Mouse (Mus musculus) MEL (cell line): Measurements from ENCODE around the gene Chd3. TPM values are rescaled to one million over a fixed set of nuclear protein-coding genes. Genes with fewer than 3 reads are reported as not detected.

Experiments used
- DNase-seq: peaks from one replicate; pipeline ENCODE4 v3.0.0; 2011; ENCODE audit warnings: low read depth, low spot score
- H3K27ac ChIP-seq: 2 replicates; pipeline ENCODE4 v1.5.1; 2012; ENCODE audit warnings: low read depth, mild to moderate bottlenecking, control low read depth, low read length, moderate library complexity; ENCODE audit not compliant: control insufficient read depth
- H3K27me3 ChIP-seq, 2 experiments: fragments of 150-350 bp in 1 of 2; sonication (generic) in 1 of 2; 2 replicates each; pipeline ENCODE4 v1.6.1; 2012; ENCODE audit warnings: low read length in 2 of 2, mild to moderate bottlenecking in 2 of 2, improper control_type of control experiment in 1 of 2, moderate library complexity in 1 of 2; ENCODE audit not compliant: insufficient read depth in 2 of 2, control insufficient read depth in 1 of 2
- H3K36me3 ChIP-seq, 2 experiments: 2 replicates each; pipeline ENCODE4 v1.6.1; 2012 to 2014; ENCODE audit warnings: low read length in 2 of 2, improper control_type of control experiment in 1 of 2, inconsistent platforms in 1 of 2, mild to moderate bottlenecking in 1 of 2; ENCODE audit not compliant: insufficient read depth in 2 of 2, control insufficient read depth in 1 of 2
- H3K4me1 ChIP-seq, 2 experiments: fragments of 150-350 bp in 1 of 2; sonication (generic) in 1 of 2; 2 replicates each; pipeline ENCODE4 v1.6.1; 2012; ENCODE audit warnings: low read length in 2 of 2, improper control_type of control experiment in 1 of 2, mild to moderate bottlenecking in 1 of 2; ENCODE audit not compliant: insufficient read depth in 2 of 2, control insufficient read depth in 1 of 2
- H3K4me3 ChIP-seq, 2 experiments: fragments of 150-350 bp in 1 of 2; sonication (generic) in 1 of 2; 2 replicates each; pipeline ENCODE4 v1.5.1; 2012; ENCODE audit warnings: low read depth in 2 of 2, low read length in 2 of 2, mild to moderate bottlenecking in 2 of 2, moderate library complexity in 2 of 2, control low read depth in 1 of 2, improper control_type of control experiment in 1 of 2; ENCODE audit not compliant: control insufficient read depth in 1 of 2, insufficient read depth in 1 of 2
- H3K79me2 ChIP-seq: 2 replicates; pipeline ENCODE4 v1.6.1; 2012; ENCODE audit warnings: mild to moderate bottlenecking, low read length, moderate library complexity; ENCODE audit not compliant: control insufficient read depth, poor library complexity, insufficient read depth
- H3K9ac ChIP-seq: 2 replicates; pipeline ENCODE4 v1.6.1; 2012; ENCODE audit warnings: low read depth, mild to moderate bottlenecking, control low read depth, low read length, moderate library complexity; ENCODE audit not compliant: control insufficient read depth, poor library complexity, severe bottlenecking
- H3K9me3 ChIP-seq: fragments of 150-350 bp; sonication (generic); replicated peaks from 2 replicates; pipeline ENCODE4 v1.6.1; 2012; ENCODE audit warnings: mild to moderate bottlenecking, low read length, improper control_type of control experiment, moderate library complexity; ENCODE audit not compliant: insufficient read depth
- BHLHE40 ChIP-seq: IDR thresholded peaks from 2 replicates; pipeline ENCODE4 v1.6.1; 2012; ENCODE audit warnings: low read depth, mild to moderate bottlenecking, inconsistent platforms, low read length, improper control_type of control experiment, borderline replicate concordance
- CHD1 ChIP-seq: IDR thresholded peaks from 2 replicates; pipeline ENCODE4 v1.6.1; 2012; ENCODE audit warnings: low read depth, mild to moderate bottlenecking, inconsistent platforms, low read length, improper control_type of control experiment
- CHD2 ChIP-seq: IDR thresholded peaks from 2 replicates; pipeline ENCODE4 v1.6.1; 2011; ENCODE audit warnings: low read length, improper control_type of control experiment
- CTCF ChIP-seq, 3 experiments: IDR thresholded peaks in 2 of 3; conservative IDR thresholded peaks in 1 of 3; 2 replicates each; pipeline ENCODE4 v1.5.1; 2011 to 2012; ENCODE audit warnings: low read length in 3 of 3, low read depth in 2 of 3, mild to moderate bottlenecking in 2 of 3, improper control_type of control experiment in 1 of 3, inconsistent platforms in 1 of 3, mixed read lengths in 1 of 3, moderate library complexity in 1 of 3; ENCODE audit not compliant: control insufficient read depth in 1 of 3, insufficient read depth in 1 of 3, poor library complexity in 1 of 3, severe bottlenecking in 1 of 3
- GABPA ChIP-seq: IDR thresholded peaks from 2 replicates; pipeline ENCODE4 v1.6.1; 2012; ENCODE audit warnings: low read depth, mild to moderate bottlenecking, inconsistent platforms, low read length, improper control_type of control experiment, moderate library complexity
- HCFC1 ChIP-seq: IDR thresholded peaks from 2 replicates; pipeline ENCODE4 v1.6.1; 2012; ENCODE audit warnings: low read depth, mild to moderate bottlenecking, inconsistent platforms, low read length, improper control_type of control experiment, moderate library complexity
- MAX ChIP-seq: IDR thresholded peaks from 2 replicates; pipeline ENCODE4 v1.6.1; 2011; ENCODE audit warnings: low read length, improper control_type of control experiment
- MAZ ChIP-seq: IDR thresholded peaks from 2 replicates; pipeline ENCODE4 v1.6.1; 2012; ENCODE audit warnings: low read depth, mild to moderate bottlenecking, inconsistent platforms, low read length, improper control_type of control experiment
- MYB ChIP-seq: IDR thresholded peaks from 2 replicates; pipeline ENCODE4 v1.6.1; 2011; ENCODE audit warnings: mild to moderate bottlenecking, low read depth, low read length, improper control_type of control experiment
- POLR2AphosphoS5 ChIP-seq: IDR thresholded peaks from 2 replicates; pipeline ENCODE4 v1.6.1; 2012; ENCODE audit warnings: low read depth, borderline replicate concordance, mild to moderate bottlenecking, inconsistent platforms, low read length, moderate library complexity, mixed read lengths
- RAD21 ChIP-seq: IDR thresholded peaks from 2 replicates; pipeline ENCODE4 v1.6.1; 2011; ENCODE audit warnings: mild to moderate bottlenecking, low read depth, low read length, improper control_type of control experiment
- SIN3A ChIP-seq: IDR thresholded peaks from 2 replicates; pipeline ENCODE4 v1.6.1; 2012; ENCODE audit warnings: low read length, improper control_type of control experiment, inconsistent platforms
- SMC3 ChIP-seq: IDR thresholded peaks from 2 replicates; pipeline ENCODE4 v1.6.1; 2011; ENCODE audit warnings: low read depth, low read length, improper control_type of control experiment
- TBP ChIP-seq: IDR thresholded peaks from 2 replicates; pipeline ENCODE4 v1.8.0; 2011; ENCODE audit warnings: low read depth, low read length, improper control_type of control experiment
- TCF12 ChIP-seq: IDR thresholded peaks from 2 replicates; pipeline ENCODE4 v1.6.1; 2014; ENCODE audit warnings: low read depth, mild to moderate bottlenecking, inconsistent platforms, low read length, improper control_type of control experiment, moderate library complexity
- ZMIZ1 ChIP-seq: IDR thresholded peaks from 2 replicates; pipeline ENCODE4 v1.6.1; 2012; ENCODE audit warnings: low read depth, mild to moderate bottlenecking, inconsistent platforms, low read length, improper control_type of control experiment, moderate library complexity
- polyA plus RNA-seq, 2 experiments: library from polyadenylated mRNA; stranded (reverse) in 1 of 2; unstranded in 1 of 2; fragments of >175 nt in 1 of 2; fragments of >200 nt in 1 of 2; gene quantifications; 2 replicates each; pipeline versions ENCODE4 v1.2.1 to v1.2.4; 2012; ENCODE audit warnings: low replicate concordance in 2 of 2, low read depth in 1 of 2; ENCODE audit not compliant: insufficient read length in 2 of 2, insufficient read depth in 1 of 2, missing spikeins in 1 of 2
- total RNA-seq: library from RNA; depleted of rRNA; stranded (reverse); fragments of 300-350 nt; gene quantifications from 2 replicates; pipeline ENCODE4 v1.2.3, GENCODE M21; 2012

The Chd3 gene
- total and polyA plus RNA-seq, 3 experiments: 37.3 to 84.9 TPM; not detected in 1

- H3K36me3 ChIP-seq: no peaks in the 10 kb centered on the region; a peak in 2 of 4 replicates
- TF ChIP-seq MAZ: no peak
- TF ChIP-seq BHLHE40: no peak
- no peak overlapping the region for H3K4me3 ChIP-seq
- H3K27ac ChIP-seq: no peak overlapping the region
- no peaks in the 10 kb centered on the region for H3K9me3 ChIP-seq
- peaks cover 0 to 15% of the 10 kb centered on the region in 2 experiments; a peak in 3 of 4 replicates for H3K4me1 ChIP-seq
- H3K27me3 ChIP-seq: no peaks in the 10 kb centered on the region
- no peak for DNase-seq
- peaks cover 15% of the 10 kb centered on the region for H3K79me2 ChIP-seq
- no peak overlapping the region for H3K9ac ChIP-seq
Measured at GRCm38 (mm10) chr11:69364376-69364775, 4.8 kb downstream of the Chd3 start.

- peak in 1 of 3 experiments; percentile 20; a peak in 1 of 6 replicates for TF ChIP-seq CTCF (IDR thresholded peaks at IDR 0.05 in 2 of 3, conservative IDR thresholded peaks at IDR 0.05 in 1 of 3; ENCODE audit: control insufficient read depth in 1 of 3, insufficient read depth in 1 of 3, low read depth in 2 of 3, low read length in 3 of 3, poor library complexity in 1 of 3, severe bottlenecking in 1 of 3)
- peak; percentile 9 for TF ChIP-seq RAD21
- no peak for TF ChIP-seq HCFC1
- H3K4me3 ChIP-seq: no peak overlapping the region
- no peaks in the 10 kb centered on the region for H3K9me3 ChIP-seq
- H3K27ac ChIP-seq: no peak overlapping the region
- H3K27me3 ChIP-seq: no peaks in the 10 kb centered on the region
- no peak overlapping the region for H3K9ac ChIP-seq
- DNase-seq: no peak
- no peaks in the 10 kb centered on the region; a peak in 2 of 4 replicates for H3K36me3 ChIP-seq
- H3K4me1 ChIP-seq: peaks cover 0 to 15% of the 10 kb centered on the region in 2 experiments; a peak in 3 of 4 replicates
- H3K79me2 ChIP-seq: no peaks in the 10 kb centered on the region
Measured at GRCm38 (mm10) chr11:69362479-69362878, 6.7 kb downstream of the Chd3 start.

GRCm38 (mm10) chr11:69362021-69362420 is 7.2 kb downstream of the Chd3 start:
- no peaks in the 10 kb centered on the region for H3K27me3 ChIP-seq
- TF ChIP-seq TCF12 (no peak), MYB (no peak), TBP (no peak), MAX (no peak), GABPA (no peak), SMC3 (no peak), CHD2 (no peak), SIN3A (no peak), CHD1 (no peak), POLR2AphosphoS5 (no peak), ZMIZ1 (no peak), RAD21 (no peak), HCFC1 (no peak)
- DNase-seq: no peak

More at GRCm38 (mm10) chr11:69362021-69362420, 7.2 kb downstream of the Chd3 start:
- Histone ChIP-seq H3K4me1 (peaks cover 0 to 15% of the 10 kb centered on the region in 2 experiments; a peak in 3 of 4 replicates), H3K79me2 (no peaks in the 10 kb centered on the region), H3K4me3 (no peak overlapping the region), H3K9ac (no peak overlapping the region), H3K27ac (no peak overlapping the region), H3K36me3 (no peaks in the 10 kb centered on the region; a peak in 2 of 4 replicates), H3K9me3 (no peaks in the 10 kb centered on the region)
